Mouse (Mus musculus): ENCODE results near the gene Mterf4. TPM values are rescaled to one million over a fixed set of nuclear protein-coding genes. Genes with fewer than 3 reads are reported as not detected.

Gene Mterf4
- polyA plus RNA-seq, 1 experiment from 2014 or later = 37.8 TPM

Small RNAs within 50 kb of the gene (microRNA-seq; reads per million reads assigned to microRNA genes)
- gene Mir6345 (ENCODE audit: insufficient number of aligned reads) = not detected
- gene Mir6901 (ENCODE audit: insufficient number of aligned reads) = not detected
- not detected for gene Mir6902 (ENCODE audit: insufficient number of aligned reads)

Other genes with a start within 250 kb of the Mterf4 start
- gene Kif1a, start 204.0 kb downstream of the Mterf4 start, polyA plus RNA-seq (2014; fragmentation: Nextera tagmentation; extraction: Ambion mirVana) = 79.7 and 86.0 TPM in 2 replicates
- not detected in 2 replicates for gene Agxt, start 170.7 kb downstream of the Mterf4 start, polyA plus RNA-seq (2014; fragmentation: Nextera tagmentation; extraction: Ambion mirVana)
- gene 2310007B03Rik, start 145.0 kb downstream of the Mterf4 start, polyA plus RNA-seq (2014; fragmentation: Nextera tagmentation; extraction: Ambion mirVana) = 0.29 and 0.64 TPM in 2 replicates
- gene Crocc2, start 137.2 kb downstream of the Mterf4 start, polyA plus RNA-seq (2014; fragmentation: Nextera tagmentation; extraction: Ambion mirVana) = 0.04 and 0.07 TPM in 2 replicates
- gene Sned1, start 70.1 kb downstream of the Mterf4 start, polyA plus RNA-seq (2014; fragmentation: Nextera tagmentation; extraction: Ambion mirVana) = 2.2 and 3.2 TPM in 2 replicates
- 88.4 and 94.6 TPM in 2 replicates for gene Ppp1r7, start 36.9 kb upstream of the Mterf4 start, polyA plus RNA-seq (2014; fragmentation: Nextera tagmentation; extraction: Ambion mirVana)
- gene Pask, start 37.6 kb upstream of the Mterf4 start, polyA plus RNA-seq (2014; fragmentation: Nextera tagmentation; extraction: Ambion mirVana) = 28.2 and 30.0 TPM in 2 replicates
- gene Ano7, start 68.0 kb upstream of the Mterf4 start, polyA plus RNA-seq (2014; fragmentation: Nextera tagmentation; extraction: Ambion mirVana) = not detected in 2 replicates
- gene Hdlbp, start 172.9 kb upstream of the Mterf4 start, polyA plus RNA-seq (2014; fragmentation: Nextera tagmentation; extraction: Ambion mirVana) = 87.1 and 92.4 TPM in 2 replicates
- gene Farp2, start 206.2 kb upstream of the Mterf4 start, polyA plus RNA-seq (2014; fragmentation: Nextera tagmentation; extraction: Ambion mirVana) = 4.4 and 4.5 TPM in 2 replicates

Measured in forebrain, embryonic 11.5 days (tissue).